Mouse (Mus musculus) liver, postnatal 0 days (tissue): ENCODE measurements around the gene Trit1. TPM values are rescaled to one million over a fixed set of nuclear protein-coding genes. Genes with fewer than 3 reads are reported as not detected.
A peak's percentile ranks its signal among the peaks of the same experiment; 100 is the strongest.

Experiments
- ATAC-seq: fragments of 200-750 bp; cut with Nextera tagmentation; 2 replicates; pipeline ENCODE4 v1.8.0; 2017; ENCODE audit warnings: mild to moderate bottlenecking, moderate library complexity
- DNase-seq: peaks from one replicate; pipeline ENCODE4 v3.0.0-alpha.2; 2016
- H3K27ac ChIP-seq: fragments of 300-500 bp; sonication (generic); 2 replicates; pipeline ENCODE4 v1.5.1; 2014; ENCODE audit warnings: antibody characterized with exemption, moderate library complexity, mild to moderate bottlenecking, low read depth
- H3K27me3 ChIP-seq: fragments of 300-500 bp; sonication (generic); 2 replicates; pipeline ENCODE4 v1.6.1; 2014; ENCODE audit warnings: low read length, control low read depth, mixed read lengths; ENCODE audit not compliant: insufficient read depth
- H3K36me3 ChIP-seq: fragments of 300-500 bp; sonication (generic); replicated peaks from 2 replicates; pipeline ENCODE4 v1.6.1; 2014; ENCODE audit warnings: mild to moderate bottlenecking, control low read depth, low read length, moderate library complexity, mixed read lengths; ENCODE audit not compliant: insufficient read depth
- H3K4me1 ChIP-seq: fragments of 300-500 bp; sonication (generic); 2 replicates; pipeline ENCODE4 v1.6.1; 2014; ENCODE audit warnings: antibody characterized with exemption, mild to moderate bottlenecking, control low read depth; ENCODE audit not compliant: insufficient read depth
- H3K4me2 ChIP-seq: fragments of 300-500 bp; sonication (generic); 2 replicates; pipeline ENCODE4 v1.6.1; 2014; ENCODE audit warnings: low read depth, mild to moderate bottlenecking, low read length, moderate library complexity, mixed read lengths
- H3K4me3 ChIP-seq: fragments of 300-500 bp; sonication (generic); 2 replicates; pipeline ENCODE4 v1.5.1; 2014; ENCODE audit warnings: low read depth, low read length
- H3K9ac ChIP-seq: fragments of 300-500 bp; sonication (generic); replicated peaks from 2 replicates; pipeline ENCODE4 v1.6.1; 2014; ENCODE audit warnings: mild to moderate bottlenecking, moderate library complexity
- H3K9me3 ChIP-seq: fragments of 300-500 bp; sonication (generic); 2 replicates; pipeline ENCODE4 v1.6.1; 2016; ENCODE audit warnings: mild to moderate bottlenecking, control low read depth, low read length, mixed read lengths
- CTCF ChIP-seq: sonication (generic); IDR thresholded peaks from 2 replicates; pipeline ENCODE4 v1.5.1; 2016; ENCODE audit warnings: antibody characterized with exemption, low read depth
- EP300 ChIP-seq: IDR thresholded peaks from 2 replicates; pipeline ENCODE4 v1.6.1; 2016; ENCODE audit warnings: antibody characterized with exemption, low read depth, mild to moderate bottlenecking
- WGBS: fragments of 180-500 bp; shearing (Covaris S2); extraction: QIAGEN DNeasy Blood & Tissue Kit; methylation state at CpG from one replicate; pipeline ENCODE4 v1.1.7; 2014; ENCODE audit not compliant: insufficient replicate concordance; 5-methylcytosine and 5-hydroxymethylcytosine counted together
- polyA plus RNA-seq: library from polyadenylated mRNA; unstranded; fragments of >200 nt; fragmentation: Nextera tagmentation; extraction: Ambion mirVana; gene quantifications from 2 replicates; pipeline ENCODE4 v1.2.1, GENCODE M21; 2015

The Trit1 gene
- polyA plus RNA-seq, 1 experiment from 2014 or later: 7.5 TPM

DNA sequence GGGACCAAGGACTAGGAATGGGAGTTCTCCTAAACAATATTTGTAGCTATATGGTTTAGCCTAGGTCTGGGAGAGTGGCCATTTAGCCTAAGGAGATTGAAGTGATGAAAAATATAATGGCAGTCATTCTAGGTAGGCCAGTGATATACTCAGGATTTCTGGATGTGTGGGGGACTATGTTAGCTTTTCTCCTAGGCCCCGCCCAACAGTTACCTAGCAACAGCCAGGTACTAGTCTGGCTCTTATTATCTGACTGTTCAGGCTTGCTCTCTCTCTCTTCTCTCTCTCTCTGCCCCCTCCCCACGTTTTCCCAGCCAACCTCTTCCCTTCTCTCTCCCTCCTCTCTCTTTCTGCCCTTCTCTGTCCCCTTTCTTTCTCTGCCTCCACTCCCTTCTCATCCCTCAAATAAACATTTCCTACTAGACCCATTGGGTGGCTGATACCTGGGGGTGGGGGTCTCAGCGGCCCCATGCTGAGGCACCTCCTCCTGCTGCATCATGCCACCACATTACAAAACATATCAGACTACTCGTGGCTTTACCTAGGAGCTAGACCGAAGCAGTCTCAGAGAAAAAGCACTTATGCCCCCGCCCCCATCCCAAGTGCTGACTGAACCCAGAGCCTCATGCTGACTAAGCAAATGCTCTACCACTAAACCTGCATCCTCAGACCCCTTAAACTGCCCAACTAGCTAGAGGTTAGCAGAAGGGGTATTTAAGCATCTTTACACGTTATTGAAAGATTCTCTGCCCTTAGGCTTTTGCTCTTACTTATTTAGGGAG is 1.7 kb upstream of the Trit1 start:
- ATAC-seq (no peak), DNase-seq (no peak)
- WGBS: 45% methylated on average over 7 of the region's 7 CpGs
- H3K4me3 ChIP-seq: no peak overlapping the region
- H3K4me2 ChIP-seq: no peak overlapping the region
- H3K9ac ChIP-seq: no peak overlapping the region
- no peaks in the 10 kb centered on the region for H3K9me3 ChIP-seq
- no peaks in the 10 kb centered on the region for H3K36me3 ChIP-seq
- H3K4me1 ChIP-seq: peaks cover 16% of the 10 kb centered on the region
- TF ChIP-seq EP300: no peak
- no peak for TF ChIP-seq CTCF
- H3K27me3 ChIP-seq: no peaks in the 10 kb centered on the region
- no peak overlapping the region for H3K27ac ChIP-seq

- H3K4me1 ChIP-seq: peaks cover 15% of the 10 kb centered on the region
- no peak overlapping the region for H3K4me3 ChIP-seq
- no peak for DNase-seq
- TF ChIP-seq EP300 (no peak), CTCF (no peak)
- no peaks in the 10 kb centered on the region for H3K27me3 ChIP-seq
- H3K9me3 ChIP-seq: no peaks in the 10 kb centered on the region
- no peak overlapping the region for H3K9ac ChIP-seq
- no peak overlapping the region for H3K27ac ChIP-seq
- no peak for ATAC-seq
- peaks cover 5% of the 10 kb centered on the region; the same call in 1 of the 2 replicates for H3K36me3 ChIP-seq
- no peak overlapping the region for H3K4me2 ChIP-seq
- WGBS: 78% methylated on average over 3 of the region's 3 CpGs
Measured at GRCm38 (mm10) chr4:123021591-123021990, 5.2 kb downstream of the Trit1 start.

GRCm38 (mm10) chr4:123022896-123023295 is 6.5 kb downstream of the Trit1 start:
- WGBS: 69% methylated on average over 1 of the region's 1 CpGs
- H3K4me2 ChIP-seq: no peak overlapping the region
- H3K36me3 ChIP-seq: peaks cover 11% of the 10 kb centered on the region
- peaks cover 12% of the 10 kb centered on the region for H3K4me1 ChIP-seq
- no peak overlapping the region for H3K4me3 ChIP-seq
- no peak overlapping the region for H3K9ac ChIP-seq
- no peaks in the 10 kb centered on the region for H3K27me3 ChIP-seq
- no peaks in the 10 kb centered on the region for H3K9me3 ChIP-seq
- TF ChIP-seq CTCF (no peak), EP300 (no peak)
- no peak overlapping the region for H3K27ac ChIP-seq
- ATAC-seq (no peak), DNase-seq (no peak)

GRCm38 (mm10) chr4:123025418-123025817 is 9.0 kb downstream of the Trit1 start:
- no peaks in the 10 kb centered on the region for H3K9me3 ChIP-seq
- H3K4me2 ChIP-seq: peak overlapping the region; percentile 18; the same call in 1 of the 2 replicates
- WGBS: 55% methylated on average over 2 of the region's 2 CpGs
- peak overlapping the region; percentile 60 for H3K27ac ChIP-seq
- no peaks in the 10 kb centered on the region for H3K27me3 ChIP-seq
- no peak overlapping the region for H3K9ac ChIP-seq
- no peak overlapping the region for H3K4me3 ChIP-seq
- TF ChIP-seq CTCF (no peak), EP300 (no peak)
- H3K4me1 ChIP-seq: peaks cover 5% of the 10 kb centered on the region; the same call in 1 of the 2 replicates
- peaks cover 17% of the 10 kb centered on the region for H3K36me3 ChIP-seq
- no peak for ATAC-seq
- DNase-seq: no peak

GRCm38 (mm10) chr4:123026161-123026560 is 9.8 kb downstream of the Trit1 start:
- Histone ChIP-seq H3K4me3 (no peak overlapping the region), H3K36me3 (peaks cover 20% of the 10 kb centered on the region), H3K4me1 (peaks cover 5% of the 10 kb centered on the region; the same call in 1 of the 2 replicates), H3K9me3 (no peaks in the 10 kb centered on the region), H3K4me2 (peak overlapping the region; percentile 27), H3K27ac (peak overlapping the region; percentile 61), H3K9ac (no peak overlapping the region), H3K27me3 (no peaks in the 10 kb centered on the region)
- DNase-seq: no peak
- WGBS: 32% methylated on average over 13 of the region's 13 CpGs
- TF ChIP-seq EP300 (no peak), CTCF (no peak)
- ATAC-seq: peak; percentile 60

DNA sequence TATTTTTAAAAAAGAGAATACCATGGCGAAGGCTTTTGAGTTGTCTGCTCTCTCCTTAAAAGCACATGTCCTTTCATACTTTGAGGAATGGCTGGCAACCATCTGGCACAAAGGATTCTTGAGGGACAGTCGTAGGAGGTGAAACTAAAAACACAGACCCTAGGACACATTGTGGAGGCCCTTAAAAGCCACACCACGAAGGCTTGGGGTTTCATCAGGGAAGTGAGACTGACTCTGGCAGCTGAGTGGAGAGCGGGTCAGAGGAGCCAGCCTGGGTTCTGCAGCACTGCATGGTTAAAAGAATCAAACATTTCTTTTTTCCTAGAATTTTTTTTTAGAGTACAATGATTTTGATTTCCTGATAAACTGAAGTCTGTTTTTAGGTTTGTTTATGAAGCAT is 10.2 kb downstream of the Trit1 start:
- Histone ChIP-seq H3K27me3 (no peaks in the 10 kb centered on the region), H3K27ac (peak overlapping the region; percentile 61; the same call in 1 of the 2 replicates), H3K4me1 (peaks cover 5% of the 10 kb centered on the region; the same call in 1 of the 2 replicates), H3K9me3 (no peaks in the 10 kb centered on the region), H3K4me3 (no peak overlapping the region), H3K9ac (no peak overlapping the region), H3K36me3 (peaks cover 22% of the 10 kb centered on the region), H3K4me2 (peak overlapping the region; percentile 27)
- TF ChIP-seq EP300: no peak
- no peak for TF ChIP-seq CTCF
- WGBS: 57% methylated on average over 4 of the region's 4 CpGs
- ATAC-seq: no peak
- no peak for DNase-seq
